Mouse (Mus musculus) monocyte, adult 5-6 weeks (primary cell): ENCODE results near the gene Ncapd3. TPM values are rescaled to one million over a fixed set of nuclear protein-coding genes. Genes with fewer than 3 reads are reported as not detected.

Experiments
- ATAC-seq: fragments of 153-309, 156-312 bp; replicated peaks from 2 replicates; pipeline ENCODE4 v1.8.0; 2017; ENCODE audit warnings: mild to moderate bottlenecking; ENCODE audit not compliant: low TSS enrichment, insufficient number of reproducible peaks, severe bottlenecking, poor library complexity, low FRiP score
- total RNA-seq: library from RNA; stranded (forward); fragments of 200-1000, 200-491, 200-594 nt; gene quantifications from 3 replicates; pipeline ENCODE4 v1.2.3, GENCODE M21; 2017

The Ncapd3 gene
- 17.1 to 33.8 TPM (median 20.8 TPM) in 3 replicates for total RNA-seq

DNA sequence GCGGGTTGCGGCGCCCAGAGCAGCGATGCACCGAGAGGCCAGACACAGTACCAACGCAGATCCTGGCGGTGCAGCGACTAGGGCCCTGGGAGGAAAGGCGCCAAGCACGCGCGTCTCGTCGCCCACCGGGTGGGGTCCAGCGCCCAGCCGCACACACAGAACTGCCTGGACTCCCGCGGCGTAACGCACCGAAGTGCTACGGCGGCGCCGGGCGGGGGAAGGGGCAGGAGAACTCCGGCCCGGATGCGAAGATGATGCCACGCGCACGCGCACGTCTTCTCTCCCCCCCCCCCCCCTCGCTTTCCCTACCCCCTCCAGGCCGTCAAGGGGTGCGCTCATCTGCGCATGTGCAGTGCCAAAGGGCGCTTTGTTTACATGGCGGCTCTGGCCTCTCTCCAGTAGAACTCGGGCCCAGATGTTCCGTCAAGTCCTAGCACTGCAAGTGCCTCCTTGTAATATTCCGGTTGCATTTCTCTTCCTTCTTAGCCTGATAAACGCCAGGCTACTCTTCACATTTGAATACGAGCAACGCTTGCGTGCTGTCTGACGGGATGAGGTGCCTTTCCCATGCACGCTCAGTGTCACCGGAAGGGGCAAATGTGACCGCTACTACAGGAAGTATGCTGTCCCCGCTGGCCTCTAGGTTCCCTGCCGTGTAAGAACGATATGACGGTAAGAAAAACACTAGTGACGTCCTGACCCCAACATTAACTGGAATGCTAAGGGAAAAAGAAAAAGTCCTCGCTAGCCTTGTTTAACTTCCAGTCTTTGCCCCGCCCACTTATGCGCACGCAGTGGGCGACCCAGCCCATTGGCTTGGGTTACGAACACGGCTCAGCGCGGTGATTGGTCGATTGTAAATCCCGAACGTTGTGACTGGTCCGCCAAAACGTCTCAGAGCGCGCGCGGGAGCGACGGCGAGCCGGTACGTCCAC, at the start of gene Ncapd3, which contains the start of gene Vps26b:
TSS of gene Ncapd3 (plus strand) at position 348 of the 935 bp plus-strand sequence.
TSS of gene Vps26b (minus strand) at position 238 of the 935 bp plus-strand sequence.
- peak; percentile 91 for ATAC-seq

DNA sequence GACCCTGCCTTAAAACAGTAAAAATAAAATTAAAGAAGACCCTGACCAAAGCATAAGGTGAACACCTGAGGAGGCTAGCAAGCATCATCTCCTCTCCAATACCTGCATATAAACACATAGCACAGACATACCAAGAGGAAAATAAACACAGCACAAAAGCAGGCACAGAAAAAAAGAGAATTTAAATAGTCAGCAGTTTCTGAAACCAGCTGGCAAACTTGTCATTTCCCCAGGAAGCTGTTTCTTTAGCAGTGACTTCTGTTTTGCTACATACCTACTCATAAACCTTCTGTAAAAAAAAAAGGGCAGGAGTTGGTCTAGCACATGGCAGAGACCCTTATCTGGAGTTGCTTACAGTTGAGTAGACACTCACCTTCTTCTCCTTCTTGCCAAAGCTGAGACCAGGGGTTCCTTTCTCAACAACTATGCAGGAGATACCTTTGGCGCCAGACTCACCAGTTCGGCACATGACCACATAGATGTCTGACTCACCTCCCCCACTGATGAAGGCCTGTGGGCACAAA, 44.8 kb upstream of the Ncapd3 start:
- ATAC-seq = no peak

DNA sequence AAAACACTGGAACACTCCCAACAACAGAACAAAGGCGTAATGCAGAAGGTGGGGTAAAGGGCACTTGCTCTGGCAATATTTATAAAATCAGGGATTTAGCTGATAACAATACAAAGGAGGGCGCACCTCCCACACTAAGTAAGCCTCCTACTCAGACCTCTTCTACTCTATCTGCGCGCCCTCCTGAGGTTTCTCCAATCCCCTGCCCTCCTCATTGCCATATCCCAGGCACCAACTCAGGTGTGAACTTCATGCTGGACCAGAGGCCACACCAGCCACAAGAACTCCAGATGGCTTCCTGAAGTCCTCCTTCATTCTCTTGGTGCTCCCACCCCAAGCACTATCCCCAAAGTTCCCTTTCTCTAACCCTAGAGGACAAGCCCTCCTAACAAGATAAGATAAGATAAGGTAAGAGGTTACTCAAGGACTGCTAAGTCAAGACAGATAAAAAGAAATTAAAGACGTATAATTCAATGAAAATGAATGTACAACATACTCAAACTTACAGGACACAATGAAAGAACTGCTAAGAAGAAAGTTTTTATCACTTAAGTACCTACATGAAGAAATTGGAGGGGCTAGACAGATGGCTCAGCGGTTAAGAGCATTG, 44.2 kb upstream of the Ncapd3 start:
- ATAC-seq = no peak

DNA sequence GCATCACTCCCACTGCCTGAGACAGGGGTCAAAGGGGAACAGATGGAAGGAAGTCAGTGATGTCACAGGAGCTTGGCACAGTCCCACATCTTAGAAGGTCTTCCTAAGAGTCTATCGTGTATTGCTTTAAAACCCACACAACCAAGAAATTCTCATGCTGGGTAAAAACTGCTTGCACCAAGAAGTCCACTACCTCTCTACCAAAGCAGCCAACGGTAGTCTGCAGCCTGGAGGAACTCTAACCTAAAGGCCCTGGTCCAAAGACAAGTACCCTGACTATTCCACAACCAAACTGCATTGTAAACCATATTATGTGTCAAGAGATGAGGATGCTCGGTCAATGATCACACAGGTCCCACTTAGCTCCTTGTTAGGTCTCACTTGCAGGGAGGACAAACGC, 39.8 kb upstream of the Ncapd3 start:
- no peak for ATAC-seq

DNA sequence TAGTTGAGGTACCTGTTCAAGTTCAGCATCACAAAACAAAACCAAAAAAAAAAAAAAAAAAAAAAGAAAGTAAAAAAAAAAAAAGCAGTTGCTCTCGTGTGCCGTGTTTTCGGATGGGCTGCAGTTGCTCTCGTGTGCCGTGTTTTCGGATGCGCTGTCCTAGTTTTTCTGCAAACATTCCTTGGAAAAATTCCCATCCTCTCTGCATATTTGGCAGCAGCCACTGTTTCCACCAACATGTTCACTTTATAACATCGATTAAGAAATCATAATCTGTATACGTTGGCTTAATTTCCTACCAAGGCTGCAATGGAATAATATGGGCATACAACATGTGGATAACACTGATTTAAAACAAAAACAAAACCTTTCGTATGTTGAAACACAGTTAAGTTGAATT, 36.9 kb upstream of the Ncapd3 start:
- no peak for ATAC-seq

DNA sequence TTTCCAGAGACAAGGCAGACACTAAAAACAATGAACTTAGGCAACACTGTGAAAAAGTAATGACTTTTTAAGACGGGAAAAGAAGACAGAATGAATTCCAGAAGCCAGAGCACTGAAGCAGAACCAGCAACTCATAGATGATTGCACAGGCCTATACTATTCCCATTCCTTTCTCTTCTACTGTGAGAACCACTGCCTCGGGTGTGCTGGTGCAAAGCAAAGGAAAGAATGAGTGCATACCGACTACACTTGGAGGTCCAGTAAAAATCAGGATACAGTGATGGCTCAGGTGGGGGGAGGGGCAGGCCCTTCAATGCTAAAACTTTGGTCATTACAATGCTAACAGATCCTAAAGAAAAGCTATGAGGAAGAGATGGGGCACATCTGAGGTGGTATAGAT, 36.1 kb upstream of the Ncapd3 start:
- no peak for ATAC-seq

DNA sequence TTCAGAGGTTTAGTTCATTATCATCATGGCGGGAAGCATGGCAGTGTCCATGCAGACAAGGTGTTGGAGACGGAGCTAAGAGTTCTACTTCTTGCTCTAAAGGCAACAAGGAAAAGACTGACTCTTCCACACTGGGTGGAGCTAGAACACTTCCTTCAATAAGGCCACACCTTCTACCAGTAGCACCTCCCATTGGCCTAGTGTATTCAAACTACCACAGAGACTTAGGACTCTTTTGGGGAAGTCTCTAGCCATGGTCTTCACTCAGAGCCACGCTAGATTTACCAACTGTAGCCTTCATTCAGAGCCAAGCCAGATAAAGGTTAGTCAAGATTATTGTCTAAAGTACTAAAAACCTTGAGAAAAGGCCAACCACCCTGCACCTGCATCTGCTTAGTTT, 32.9 kb upstream of the Ncapd3 start:
- peak; percentile 82 for ATAC-seq

DNA sequence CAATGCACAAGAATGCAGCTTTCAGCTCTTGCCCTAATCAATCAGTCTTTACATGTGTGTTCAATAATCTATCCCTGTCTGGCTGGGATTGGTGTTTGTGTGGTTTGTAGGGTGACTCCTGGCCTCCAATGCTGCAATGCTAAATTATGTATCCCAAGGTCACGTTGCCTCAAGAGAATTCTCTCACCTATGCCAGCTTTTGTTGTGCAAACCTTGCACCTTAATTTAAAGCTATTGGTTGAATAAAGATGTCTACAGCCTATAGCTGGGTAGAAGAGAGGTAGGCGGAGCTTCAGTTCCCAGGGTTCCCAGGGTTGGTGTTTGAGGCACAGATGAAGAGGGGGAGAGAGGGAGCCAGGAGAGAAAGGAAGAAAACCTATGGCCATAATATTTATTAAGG, 32.5 kb upstream of the Ncapd3 start:
- ATAC-seq = no peak

DNA sequence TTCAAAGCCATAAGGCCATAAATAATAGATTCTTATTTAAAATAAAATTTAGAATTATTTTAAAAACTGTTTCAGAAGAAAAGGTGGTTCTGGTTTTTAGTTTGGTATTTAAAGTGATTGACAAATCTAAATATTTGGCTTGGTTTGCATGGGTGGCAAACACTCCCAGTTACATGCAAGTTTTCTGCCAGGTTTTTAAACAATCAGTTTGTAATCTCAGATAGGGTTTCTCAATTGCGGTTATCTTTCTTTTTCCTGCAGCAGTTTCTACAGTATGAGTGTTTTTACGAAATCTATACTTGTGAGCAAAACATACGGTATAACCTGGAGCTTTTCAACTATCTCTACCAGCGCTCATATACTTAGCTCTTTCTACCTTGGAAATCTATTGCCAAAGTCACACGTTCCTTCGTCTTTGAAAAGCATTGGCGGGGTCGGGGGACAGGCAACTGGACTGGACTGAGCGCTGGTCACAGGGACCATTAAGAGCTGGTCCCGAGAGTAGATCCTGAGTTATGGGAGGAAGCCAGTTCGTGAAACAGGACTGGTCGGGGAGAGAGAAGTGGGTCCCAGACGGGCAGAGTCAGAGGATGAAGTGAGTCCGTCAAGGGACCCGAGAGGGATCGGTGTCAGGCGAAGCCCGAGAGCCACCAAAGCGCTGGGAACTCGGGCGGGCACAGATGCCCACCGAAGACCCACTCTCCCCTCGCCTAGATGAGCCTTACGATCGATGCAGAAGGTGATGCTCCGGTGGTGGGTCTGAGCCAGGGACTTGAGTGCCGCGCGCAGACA, 31.1 kb upstream of the Ncapd3 start:
- peak; percentile 3; the same call in 1 of the 2 replicates for ATAC-seq

DNA sequence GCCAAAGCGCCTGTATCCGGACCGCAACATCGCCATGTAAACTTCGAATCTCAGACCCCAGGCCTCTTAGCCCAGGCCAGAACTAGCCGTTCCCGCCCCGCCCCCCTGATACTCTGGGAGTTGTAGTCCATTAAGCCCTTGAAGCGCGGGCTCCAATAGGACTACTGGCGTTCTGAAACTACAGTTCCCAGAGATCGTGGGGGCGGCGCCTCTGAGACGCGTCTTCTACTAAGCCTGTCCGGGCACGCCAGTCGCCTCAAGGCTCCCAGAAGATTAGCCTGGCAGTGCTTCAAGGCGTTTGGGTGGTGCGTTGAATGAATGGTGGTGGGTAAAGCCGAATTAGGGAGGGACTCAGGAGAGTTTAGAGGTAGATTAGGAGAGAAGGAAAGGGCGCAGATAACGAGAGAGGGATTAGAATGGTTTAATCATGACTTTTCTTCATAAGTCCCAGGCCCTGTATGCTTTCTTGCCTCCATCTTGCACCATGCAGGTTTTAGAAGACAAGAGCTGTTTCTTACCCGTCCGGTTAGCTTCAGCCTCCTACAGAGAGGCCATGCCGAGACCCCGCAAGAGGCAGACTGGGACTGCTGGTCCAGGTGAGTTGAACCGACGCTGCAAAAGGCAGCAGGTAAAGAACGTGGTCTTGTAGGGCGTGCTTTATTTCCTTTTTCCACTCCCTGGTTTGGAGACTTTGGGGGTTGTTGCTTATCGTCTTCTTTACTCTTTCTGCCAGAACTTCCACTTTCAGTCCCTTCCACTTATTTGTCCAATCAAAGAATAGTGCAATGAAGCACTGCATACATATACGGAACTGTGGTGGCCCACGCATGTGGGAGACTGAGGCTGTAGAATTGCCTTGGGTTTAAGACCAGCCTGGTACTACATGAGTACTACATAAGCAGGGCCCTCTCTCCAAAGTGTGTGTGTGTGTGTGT, 30.2 kb upstream of the Ncapd3 start, which contains the start of the genes Acad8 and Thyn1:
TSS of gene Acad8 (minus strand) at position 106 of the 935 bp plus-strand sequence.
TSS of gene Thyn1 (plus strand) at position 250 of the 935 bp plus-strand sequence.
- ATAC-seq = peak; percentile 97

DNA sequence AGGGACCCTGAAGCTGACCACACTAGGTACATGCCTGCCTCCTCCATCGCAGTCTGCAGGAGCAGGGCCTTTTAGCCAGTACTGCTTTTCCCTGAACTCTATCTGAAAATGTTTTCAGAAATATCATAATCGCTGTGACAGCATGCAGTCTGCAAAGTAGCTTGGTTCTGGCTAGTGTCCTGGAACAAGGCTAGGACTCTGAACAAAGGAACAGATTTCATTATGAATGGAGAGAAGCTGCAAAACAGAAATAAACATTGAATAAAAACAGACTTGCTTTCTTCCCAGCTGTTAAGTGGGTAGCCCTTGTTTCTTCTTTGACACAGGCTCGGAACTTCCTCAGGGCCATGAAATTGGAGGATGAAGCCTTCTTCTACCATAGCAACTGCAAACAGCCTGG, 24.7 kb upstream of the Ncapd3 start:
- no peak for ATAC-seq

DNA sequence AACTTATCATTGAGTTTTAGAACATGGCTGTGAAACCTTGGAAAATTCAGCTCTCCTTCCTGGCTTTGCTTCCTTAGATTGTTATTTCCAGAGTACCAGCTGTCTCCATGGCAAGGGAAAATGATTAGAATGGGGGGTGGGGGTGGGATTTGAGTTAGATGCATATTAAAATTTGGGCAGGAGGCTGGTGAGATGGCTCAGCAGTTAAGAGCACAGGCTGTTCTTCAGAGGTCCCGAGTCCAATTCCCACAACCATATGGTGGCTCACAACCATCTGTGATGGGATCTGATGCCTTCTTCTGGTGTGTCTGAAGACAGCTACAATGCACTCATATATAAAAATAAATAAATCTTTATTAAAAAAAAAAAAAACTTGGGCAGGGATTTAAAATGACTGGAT, 24.0 kb upstream of the Ncapd3 start:
- ATAC-seq = no peak

DNA sequence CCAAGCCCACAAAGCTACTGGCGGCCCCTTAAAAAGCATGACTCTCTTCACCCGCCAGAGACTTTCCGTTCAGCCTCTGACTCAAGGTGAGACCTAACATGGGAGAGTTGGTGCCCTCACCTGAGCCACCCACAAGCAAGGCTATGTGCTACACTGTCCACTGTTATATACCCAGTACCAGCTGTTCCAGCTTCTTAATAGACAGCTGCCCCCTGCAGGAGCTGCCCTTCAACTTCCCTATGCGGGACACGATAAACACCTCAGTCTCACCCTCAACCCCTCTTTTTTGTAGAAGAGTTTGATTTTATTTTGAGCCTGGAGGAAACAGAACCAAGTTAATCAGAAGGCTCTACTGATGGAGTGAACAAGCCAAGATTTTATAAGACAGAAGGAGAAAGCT, 23.1 kb upstream of the Ncapd3 start:
- ATAC-seq = no peak

DNA sequence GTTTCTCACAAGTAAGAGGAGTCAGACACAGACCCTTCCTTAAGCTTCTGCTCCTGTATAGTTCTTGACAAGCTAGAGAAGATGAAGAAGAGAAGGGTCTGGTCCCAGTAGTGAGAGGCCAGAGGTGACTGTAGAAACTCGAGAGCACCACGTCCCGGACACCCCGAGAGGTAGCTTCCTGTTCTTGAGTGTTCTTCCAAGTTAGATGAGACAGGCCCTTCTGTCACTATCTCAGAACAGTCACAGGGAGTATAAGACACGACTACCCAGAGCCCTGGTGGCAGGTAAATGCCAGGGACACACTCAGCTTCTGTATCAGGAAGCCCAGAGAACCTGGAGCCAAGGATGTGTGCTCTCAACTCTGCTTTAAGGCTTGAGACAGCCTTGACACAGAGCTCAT, 20.7 kb upstream of the Ncapd3 start:
- ATAC-seq = no peak

DNA sequence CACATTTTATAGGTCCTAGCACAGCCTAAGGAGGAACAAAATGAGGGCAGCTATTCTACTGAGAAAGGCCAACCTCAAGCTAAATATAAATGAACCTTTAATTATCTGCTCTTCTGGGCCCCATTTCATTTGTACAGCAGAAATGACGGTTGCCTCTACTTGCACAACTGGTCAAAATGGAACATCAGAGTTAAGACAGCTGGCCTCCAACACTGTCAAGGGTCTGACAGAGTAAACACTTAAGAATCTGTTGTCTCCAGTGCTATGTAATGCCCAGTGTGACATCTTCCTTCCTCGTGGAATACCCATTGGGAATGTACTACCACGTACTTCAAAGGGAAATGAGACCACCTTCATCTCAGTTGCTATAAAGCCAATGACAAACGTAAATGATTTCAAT, 18.4 kb upstream of the Ncapd3 start:
- ATAC-seq = no peak

DNA sequence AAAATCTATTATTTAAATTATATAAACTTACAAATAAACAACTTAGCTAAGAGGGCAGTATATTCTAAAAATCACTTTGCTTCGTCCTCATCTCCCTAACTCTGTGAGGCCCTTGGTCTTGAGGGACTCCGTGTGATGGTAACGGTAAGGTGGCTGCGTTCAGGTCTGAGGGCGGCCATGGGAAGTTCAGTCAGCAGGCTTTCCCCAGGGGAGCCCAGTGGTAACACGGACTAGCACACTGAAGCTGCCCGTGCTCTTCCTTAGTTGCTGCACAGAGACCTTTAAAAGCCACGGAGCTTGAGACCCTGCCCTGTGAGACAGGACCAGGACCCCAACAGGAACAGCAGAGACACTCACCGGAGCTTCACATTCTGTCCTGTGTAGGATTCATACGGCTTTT, 11.0 kb upstream of the Ncapd3 start:
- no peak for ATAC-seq

DNA sequence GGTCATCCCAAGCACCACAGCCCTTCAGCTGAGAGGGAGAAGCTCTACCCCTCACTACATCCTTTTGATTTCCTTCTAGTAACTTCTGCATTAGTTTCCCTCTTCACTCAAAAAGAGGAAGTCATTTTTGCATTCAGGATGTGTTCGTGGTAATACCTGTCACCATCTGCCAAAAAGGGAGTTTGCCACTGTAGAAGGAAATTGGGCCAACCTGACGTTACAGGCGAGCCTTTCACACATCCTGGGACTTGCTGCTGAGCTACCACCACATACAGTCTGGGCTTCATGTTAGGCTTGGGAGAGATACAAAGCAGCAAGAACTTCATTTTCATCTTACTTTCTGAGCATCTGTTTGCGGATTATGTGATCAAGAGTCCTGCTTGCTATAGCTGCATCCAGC, 6.3 kb upstream of the Ncapd3 start:
- ATAC-seq = 0 out of 2 replicates have a peak, but pooled peaks have one; percentile 34

DNA sequence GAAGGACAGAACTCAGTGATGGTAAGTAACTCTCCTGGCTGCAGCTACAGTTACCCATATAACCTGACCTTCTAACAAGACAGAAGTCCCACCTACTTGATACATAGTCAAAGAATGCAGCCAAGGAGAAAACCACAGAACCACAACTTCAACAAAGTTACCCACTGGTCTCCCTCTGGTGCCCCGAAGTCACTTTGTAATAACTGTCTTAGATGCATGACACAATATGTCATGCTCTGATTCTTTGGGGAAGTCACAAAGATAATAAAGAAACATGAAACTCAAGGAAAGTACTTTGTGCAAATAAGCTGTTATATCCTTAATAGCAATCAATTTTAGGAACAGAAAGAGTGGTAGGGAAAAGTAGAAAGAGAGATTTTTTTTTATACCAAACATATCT, 3.3 kb upstream of the Ncapd3 start:
- ATAC-seq = 0 out of 2 replicates have a peak, but pooled peaks have one; percentile 32
